Mouse (Mus musculus) frontal cortex, postnatal 10 days (tissue): ENCODE data around the gene Dusp7.

Experiments
- DNase-seq, 2 experiments: peaks; one replicate each; pipeline ENCODE4 v3.0.0; 2022; ENCODE audit warnings: low spot score in 2 of 2, mixed read lengths in 1 of 2

Gene Dusp7

GRCm38 (mm10) chr9:106386181-106386864 is 17.9 kb downstream of the Dusp7 start:
- no peak for DNase-seq

DNA sequence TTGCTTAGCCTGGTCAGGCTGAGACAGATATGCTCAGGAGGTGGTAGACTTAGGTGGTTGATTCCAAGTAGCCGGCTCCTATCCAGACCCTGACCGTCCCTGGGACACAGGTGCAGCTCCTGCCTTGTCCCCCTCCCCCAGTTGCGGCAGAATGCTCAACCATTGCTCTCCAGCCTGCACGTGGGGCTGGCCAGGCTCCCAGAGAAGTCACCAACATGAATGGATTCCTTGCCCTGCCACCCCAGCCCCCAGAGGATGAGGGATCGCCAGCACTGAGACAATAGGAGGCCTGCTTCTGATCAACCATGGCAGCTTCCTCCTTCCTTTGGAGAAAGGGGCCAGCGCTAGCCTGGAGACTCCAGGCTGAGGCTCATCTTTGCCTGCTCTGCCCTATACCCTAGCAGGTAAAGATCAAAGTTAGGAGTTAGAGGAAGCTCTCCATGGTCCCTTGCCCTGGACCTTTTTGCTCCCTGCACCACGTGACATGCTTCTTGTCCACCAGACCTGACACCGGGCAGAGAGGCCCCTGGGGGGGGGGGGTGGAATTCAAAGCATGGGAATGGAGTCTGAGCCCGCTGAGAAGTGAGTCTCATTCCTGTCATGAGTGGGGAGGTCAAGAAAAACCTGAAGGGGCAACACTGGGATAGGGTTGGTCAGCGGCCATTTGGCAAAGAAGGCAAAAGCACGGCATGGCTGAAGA is 24.5 kb downstream of the Dusp7 start:
- DNase-seq: no peak

- DNase-seq: no peak
These were observed 25.1 kb downstream of the Dusp7 start for GRCm38 (mm10) chr9:106393548-106393947.

GRCm38 (mm10) chr9:106394649-106395602 is 26.5 kb downstream of the Dusp7 start:
- no peak for DNase-seq

DNA sequence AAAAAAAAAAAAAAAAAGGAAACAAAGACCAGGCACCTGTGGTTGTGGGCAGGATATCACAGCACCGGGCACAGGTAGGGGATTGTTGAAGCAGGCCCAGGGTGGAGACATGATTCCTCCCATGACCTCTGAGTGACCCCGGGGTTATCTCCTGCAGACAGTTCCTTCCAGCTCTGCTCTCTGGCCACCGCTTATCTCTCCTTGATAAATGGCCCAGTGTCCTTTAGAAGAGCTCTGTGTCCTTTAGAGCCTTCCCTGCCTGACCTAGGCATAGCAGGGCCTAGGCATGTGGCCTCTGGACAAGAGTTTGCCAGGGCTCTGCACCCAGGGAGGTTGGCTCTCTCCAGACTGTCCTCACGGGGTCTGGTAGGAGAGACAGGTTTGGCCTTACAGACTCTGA is 29.3 kb downstream of the Dusp7 start:
- DNase-seq: no peak

DNA sequence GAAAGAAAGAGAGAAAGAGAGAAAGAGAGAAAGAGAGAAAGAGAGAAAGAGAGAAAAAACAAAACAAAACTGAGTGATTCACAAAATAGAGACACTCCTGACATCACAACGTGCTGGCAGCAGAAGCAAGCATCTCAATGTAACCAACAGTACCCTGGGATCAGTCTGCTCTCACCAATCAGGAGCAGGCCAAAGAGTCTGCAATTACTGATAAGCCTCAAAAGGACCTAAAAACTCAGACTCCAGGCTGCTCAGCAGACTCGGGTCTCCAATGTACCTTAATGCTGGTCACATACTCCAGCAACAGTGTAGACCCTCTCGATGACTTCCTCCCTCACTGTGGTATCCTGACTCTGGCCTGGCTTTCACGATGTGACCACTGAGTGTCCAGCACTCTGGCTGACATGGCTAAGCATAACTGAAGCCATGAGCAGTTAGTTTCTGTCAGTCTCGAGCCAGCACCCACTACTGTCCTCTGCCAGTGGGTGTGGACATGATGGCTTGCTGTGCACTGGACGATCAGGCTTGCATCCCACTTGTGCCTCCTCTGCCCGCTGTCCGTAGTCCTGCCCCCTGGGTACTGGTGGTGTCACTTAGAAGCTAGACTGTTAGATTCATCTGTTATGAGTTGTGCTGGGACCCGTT is 30.4 kb downstream of the Dusp7 start:
- DNase-seq: no peak

- DNase-seq: no peak
These were observed 31.4 kb downstream of the Dusp7 start for GRCm38 (mm10) chr9:106399808-106400207.

GRCm38 (mm10) chr9:106402149-106402548 is 33.7 kb downstream of the Dusp7 start:
- no peak for DNase-seq

DNA sequence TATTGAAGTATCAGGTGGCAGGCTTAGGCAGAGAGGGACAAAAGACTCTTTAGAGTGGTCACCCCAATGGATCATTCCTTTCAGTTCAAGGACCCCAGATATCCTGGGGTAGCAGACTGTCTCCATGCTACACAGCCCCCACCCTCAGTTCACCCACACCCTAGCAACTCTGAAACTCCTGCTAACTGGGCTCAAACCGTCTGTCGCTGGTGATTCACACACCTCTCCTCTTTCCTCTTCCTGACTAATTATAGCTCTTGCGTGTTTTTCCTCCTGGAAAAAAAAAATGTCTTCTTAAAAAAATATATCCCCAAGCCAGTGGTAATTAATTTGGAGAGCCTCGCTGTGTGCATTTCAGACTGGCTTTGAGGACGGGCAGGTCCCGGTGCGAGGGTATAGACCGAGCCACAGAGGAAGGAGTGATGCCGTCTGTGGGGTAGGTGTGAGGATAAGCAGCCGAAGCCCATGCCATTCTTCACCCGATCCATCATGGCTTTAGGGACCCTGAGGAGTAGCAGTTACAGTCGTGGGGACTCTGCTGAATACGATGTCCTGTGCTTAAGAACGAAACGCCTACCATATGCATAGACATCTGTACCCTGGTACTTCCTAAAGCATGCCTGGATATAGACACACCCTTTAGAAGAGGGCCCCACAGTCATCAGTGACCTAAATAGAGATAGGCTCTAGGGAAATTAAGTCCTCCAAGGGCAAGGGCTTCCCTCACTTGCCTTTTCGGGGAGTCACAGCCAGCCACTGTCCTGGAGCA is 34.4 kb downstream of the Dusp7 start:
- no peak for DNase-seq

DNA sequence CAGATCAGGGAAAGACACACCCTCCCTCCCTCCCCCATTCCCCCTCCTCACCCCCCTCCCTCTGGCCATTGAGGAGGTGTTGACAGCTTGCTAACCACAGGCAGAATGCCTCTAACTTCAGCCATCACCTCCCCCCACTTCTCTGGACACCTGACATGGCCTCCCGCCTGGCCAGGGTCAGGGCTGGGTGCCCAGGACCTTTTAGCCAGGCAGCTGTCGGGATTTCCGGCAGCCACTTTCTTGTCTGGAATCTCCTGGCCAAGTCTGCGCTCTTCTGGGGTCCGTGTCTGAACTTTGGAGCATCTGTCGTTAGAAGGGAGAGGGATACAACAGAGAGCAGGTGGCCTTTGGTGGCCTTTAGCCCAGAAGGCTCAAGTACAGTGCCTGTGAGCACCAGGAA is 36.8 kb downstream of the Dusp7 start:
- no peak for DNase-seq

GRCm38 (mm10) chr9:106406443-106407078 is 38.1 kb downstream of the Dusp7 start:
- DNase-seq: no peak

DNA sequence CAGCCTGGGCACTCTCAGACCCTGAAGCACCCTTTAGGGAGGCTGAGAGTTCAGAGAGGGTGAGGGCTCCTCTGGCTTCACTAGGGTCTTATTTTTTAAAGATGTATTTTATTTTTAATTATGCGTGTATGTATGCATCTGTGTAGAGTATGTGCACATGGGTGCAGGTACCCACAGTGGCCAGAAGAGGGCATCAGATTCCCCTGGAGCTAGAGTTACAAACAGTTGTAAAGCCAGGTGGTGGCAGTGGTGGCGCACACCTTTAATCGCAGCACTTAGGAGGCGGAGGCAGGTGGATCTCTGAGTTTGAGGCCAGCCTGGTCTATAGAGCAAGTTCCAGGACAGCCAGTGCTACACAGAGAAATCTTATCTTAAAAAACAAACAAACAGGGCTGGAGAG is 40.7 kb downstream of the Dusp7 start:
- no peak for DNase-seq

- DNase-seq: no peak
These were observed 41.7 kb downstream of the Dusp7 start for GRCm38 (mm10) chr9:106410086-106410650.

- DNase-seq: peak in 1 of 2 experiments; percentile 61
These were observed 42.7 kb downstream of the Dusp7 start for GRCm38 (mm10) chr9:106411091-106411594.

DNA sequence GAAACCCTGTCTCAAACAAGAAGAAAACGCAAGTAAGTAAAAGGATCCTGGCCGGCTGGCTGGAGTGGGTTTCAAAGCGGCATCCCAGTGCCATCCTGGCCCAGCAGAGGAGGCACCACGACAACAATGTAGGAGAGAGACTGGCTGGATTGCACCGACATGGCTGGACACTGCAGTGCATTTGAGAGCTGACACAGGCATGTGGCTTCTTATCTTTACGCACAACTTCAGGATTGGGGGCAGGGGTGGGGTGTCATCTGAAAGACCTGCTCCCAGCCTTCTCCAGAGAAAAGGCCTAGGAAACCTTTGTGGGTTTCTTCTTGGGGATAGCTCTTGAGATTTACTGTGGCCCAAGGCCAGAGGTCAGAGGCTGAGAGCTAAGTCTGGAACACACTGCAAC is 43.3 kb downstream of the Dusp7 start:
- DNase-seq: no peak

DNA sequence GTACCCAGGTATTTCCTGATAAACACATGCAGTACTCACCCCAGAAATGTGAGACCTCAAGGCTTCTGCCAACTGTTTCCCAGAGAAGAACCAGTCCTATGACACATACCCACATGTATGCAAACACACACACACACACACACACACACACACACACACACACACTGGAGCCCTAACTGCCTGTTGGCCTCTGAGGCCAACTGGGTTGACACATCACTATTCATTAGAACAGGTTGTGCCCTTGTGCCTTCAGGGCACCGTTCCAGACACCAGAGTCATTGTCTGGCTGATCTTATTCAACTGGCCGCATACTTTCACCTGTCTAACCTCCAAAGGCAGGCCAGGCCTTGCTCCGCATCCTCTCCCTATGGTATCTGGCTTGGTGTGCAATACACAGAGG is 43.8 kb downstream of the Dusp7 start:
- no peak for DNase-seq

DNA sequence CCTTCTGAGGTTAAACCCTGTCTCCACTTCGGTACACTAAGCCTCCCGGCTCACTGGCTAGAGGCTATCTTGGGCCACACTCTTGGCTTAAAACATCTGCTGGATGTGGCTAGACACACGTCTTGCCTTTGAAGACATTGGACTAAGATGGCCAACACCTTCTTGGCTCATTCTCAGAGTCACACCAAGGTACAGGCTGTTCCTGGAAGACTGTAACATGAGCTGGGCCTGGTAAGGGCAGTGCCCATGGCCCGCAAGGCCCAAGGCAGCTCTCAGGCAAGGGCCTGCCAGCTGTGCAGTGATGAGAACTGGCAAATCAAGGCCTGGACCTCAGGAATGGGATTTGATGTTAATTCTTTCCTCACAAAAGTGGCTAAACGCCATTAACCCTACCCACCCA is 45.2 kb downstream of the Dusp7 start:
- DNase-seq: no peak

- DNase-seq: no peak
These were observed 48.4 kb downstream of the Dusp7 start for GRCm38 (mm10) chr9:106416826-106417225.

- peak; percentile 92 to 96 for DNase-seq
These were observed 49.6 kb downstream of the Dusp7 start for GRCm38 (mm10) chr9:106417841-106418625.
